Mouse (Mus musculus) bone marrow macrophage, adult 2 months (primary cell): ENCODE results near the gene Myl6b.

Experiments used
- CTCF ChIP-seq: IDR thresholded peaks from 2 replicates; pipeline ENCODE4 v1.5.1; 2012; ENCODE audit warnings: low read depth, mild to moderate bottlenecking, low read length, moderate library complexity
- POLR2A ChIP-seq: IDR thresholded peaks from 2 replicates; pipeline ENCODE4 v1.6.1; 2012; ENCODE audit warnings: mild to moderate bottlenecking, low read depth, low read length, borderline replicate concordance

DNA sequence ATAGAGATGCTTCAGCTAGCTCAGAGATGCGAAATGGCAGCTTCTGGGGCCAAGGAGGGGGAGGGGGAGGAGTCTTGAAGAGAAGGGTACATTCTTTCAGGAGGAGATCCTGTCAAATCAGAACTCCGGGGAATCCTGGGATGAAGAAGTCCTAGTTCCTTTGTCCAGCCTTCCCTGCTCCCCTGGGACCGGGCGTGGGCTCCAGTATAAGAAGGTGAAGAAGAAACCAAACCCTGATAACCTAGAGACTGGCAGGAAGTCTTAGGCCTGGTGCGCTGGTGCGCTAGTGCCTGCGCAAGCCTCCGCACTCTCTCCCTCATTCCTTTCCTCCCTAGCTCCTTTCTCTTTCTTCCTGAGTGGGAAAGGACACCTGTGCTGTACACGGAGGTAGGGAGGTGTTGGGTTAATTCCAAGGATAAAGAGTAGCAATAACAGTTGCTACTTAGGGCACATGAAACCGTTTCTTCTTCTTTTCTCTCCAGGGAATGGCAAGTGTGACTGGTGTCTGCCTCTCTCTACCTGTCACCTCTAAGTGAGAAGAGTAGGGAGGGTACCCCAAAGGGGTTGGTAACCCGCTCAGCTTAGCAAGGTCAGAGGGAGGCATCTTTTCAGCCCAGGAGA is 25.7 kb upstream of the Myl6b start:
- TF ChIP-seq CTCF (no peak), POLR2A (no peak)
